Mouse (Mus musculus) ES-Bruce4 (cell line): ENCODE results near the gene Sdc4.

Source experiments
- CTCF ChIP-seq: IDR thresholded peaks from one replicate; pipeline ENCODE4 v1.8.1; 2011; ENCODE audit warnings: low read depth, low read length
- EP300 ChIP-seq: IDR thresholded peaks from 2 replicates; pipeline ENCODE4 v1.6.1; 2011; ENCODE audit warnings: low read depth, low read length; ENCODE audit not compliant: insufficient read depth

- no peak for TF ChIP-seq CTCF
- no peak for TF ChIP-seq EP300
These were observed 54.7 kb downstream of the Sdc4 start, which contains the start of gene Slpi for GRCm38 (mm10) chr2:164389020-164389419.
